Mouse (Mus musculus): Measurements from ENCODE around the gene Fanca.

DNA sequence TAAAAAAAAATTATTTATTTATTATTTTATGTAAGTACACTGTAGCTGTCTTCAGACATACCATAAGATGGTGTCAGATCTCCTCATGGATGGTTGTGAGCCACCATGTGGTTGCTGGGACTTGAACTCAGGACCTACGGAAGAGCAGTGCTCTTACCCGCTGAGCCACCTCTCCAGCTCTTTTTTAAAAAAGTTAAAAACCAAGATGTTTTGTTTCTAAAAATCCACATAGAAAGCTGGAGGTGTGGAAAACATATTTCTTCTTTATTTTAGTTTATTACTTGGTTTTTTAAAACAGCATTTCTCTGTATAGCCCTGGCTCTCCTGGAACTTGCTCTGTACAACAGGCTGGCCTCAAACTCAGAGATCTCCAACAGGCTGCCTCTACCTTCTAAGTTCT, 10.2 kb upstream of the Fanca start:
- no peak for TF ChIP-seq E2F4 (IDR thresholded peaks at IDR 0.05; ENCODE audit: insufficient replicate concordance, low read depth, low read length)
- no peak for TF ChIP-seq CTCF (conservative IDR thresholded peaks at IDR 0.05 in 1 of 2, IDR thresholded peaks at IDR 0.05 in 1 of 2; ENCODE audit: low read depth in 2 of 2, low read length in 2 of 2)
- TF ChIP-seq POLR2A (IDR thresholded peaks at IDR 0.05; ENCODE audit: low read depth, low read length): no peak
- TF ChIP-seq ETS1 (conservative IDR thresholded peaks at IDR 0.05; ENCODE audit: low read depth, low read length): no peak
- no peak for TF ChIP-seq TCF12 (IDR thresholded peaks at IDR 0.05; ENCODE audit: low read depth, low read length)
- no peak for TF ChIP-seq NELFE (IDR thresholded peaks at IDR 0.05; ENCODE audit: low read depth, low read length)
- no peak for TF ChIP-seq MAX (IDR thresholded peaks at IDR 0.05; ENCODE audit: low read length)
- TF ChIP-seq EP300 (IDR thresholded peaks at IDR 0.05; ENCODE audit: low read length): no peak
- TF ChIP-seq ZC3H11A (IDR thresholded peaks at IDR 0.05; ENCODE audit: low read depth, low read length): no peak
